Mouse (Mus musculus) large intestine, adult 2 months (tissue): Measurements from ENCODE around the gene Ccnd2. TPM values are rescaled to one million over a fixed set of nuclear protein-coding genes. Genes with fewer than 3 reads are reported as not detected.

ENCODE experiments used
- DNase-seq: peaks from one replicate; pipeline ENCODE4 v3.0.0-alpha.2; 2012; ENCODE audit warnings: low read depth, low spot score
- WGBS: fragments of 180-500 bp; shearing (Covaris S2); methylation state at CpG from one replicate; pipeline ENCODE4 v1.1.7; 2018; 5-methylcytosine and 5-hydroxymethylcytosine counted together
- polyA plus RNA-seq: library from polyadenylated mRNA; depleted of rRNA; stranded (reverse); fragments of >200 nt; gene quantifications from 2 replicates; pipeline ENCODE4 v1.2.3, GENCODE M21; 2012

Ccnd2 gene
- polyA plus RNA-seq, 1 experiment = 48.1 TPM

GRCm38 (mm10) chr6:127149303-127149943 lies 2.6 kb downstream of the Ccnd2 start:
- WGBS = under 1% methylated on average over 30 of the region's 30 CpGs
- no peak for DNase-seq

DNA sequence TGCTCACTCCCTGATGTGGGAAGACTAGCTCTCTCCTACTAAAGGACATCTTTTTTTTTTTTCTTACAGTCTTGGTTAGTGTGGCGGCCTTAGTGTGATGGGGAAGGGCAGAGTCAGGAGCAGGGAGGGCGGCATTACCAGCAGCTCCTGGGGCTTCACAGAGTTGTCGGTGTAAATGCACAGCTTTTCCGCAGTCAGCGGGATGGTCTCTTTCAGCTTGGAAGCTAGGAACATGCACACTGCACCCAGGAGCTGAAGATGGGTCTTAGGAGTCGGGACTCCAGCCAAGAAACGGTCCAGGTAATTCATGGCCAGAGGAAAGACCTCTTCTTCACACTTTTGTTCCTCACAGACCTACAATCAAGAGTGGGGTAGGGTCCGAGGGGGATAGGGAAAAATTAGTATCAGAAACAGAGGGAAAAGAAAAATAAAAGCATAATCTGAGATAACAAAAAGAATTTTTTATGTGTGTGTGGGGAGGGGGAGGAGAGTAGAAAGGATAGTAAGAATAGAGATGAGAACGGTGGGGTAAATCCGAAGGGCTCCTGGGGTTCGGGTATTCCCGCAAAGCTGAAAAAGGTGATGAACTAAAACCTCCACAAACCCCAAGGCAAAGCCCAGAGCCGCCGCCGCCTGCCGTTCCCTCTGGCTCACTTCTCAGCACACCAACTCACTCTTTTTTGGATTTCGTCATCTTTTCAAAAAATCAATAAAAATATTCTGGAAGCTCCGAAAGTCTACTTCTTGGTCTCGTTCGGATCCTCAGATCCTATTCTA lies 3.3 kb downstream of the Ccnd2 start:
- DNase-seq = no peak
- 10% methylated on average over 20 of the region's 20 CpGs for WGBS

- WGBS = 0% methylated on average over 4 of the region's 4 CpGs
- DNase-seq = no peak
Measured at GRCm38 (mm10) chr6:127147665-127148064, 4.3 kb downstream of the Ccnd2 start.

- no peak for DNase-seq
- 65% methylated on average over 3 of the region's 3 CpGs for WGBS
Measured at GRCm38 (mm10) chr6:127146322-127146947, 5.6 kb downstream of the Ccnd2 start.

DNA sequence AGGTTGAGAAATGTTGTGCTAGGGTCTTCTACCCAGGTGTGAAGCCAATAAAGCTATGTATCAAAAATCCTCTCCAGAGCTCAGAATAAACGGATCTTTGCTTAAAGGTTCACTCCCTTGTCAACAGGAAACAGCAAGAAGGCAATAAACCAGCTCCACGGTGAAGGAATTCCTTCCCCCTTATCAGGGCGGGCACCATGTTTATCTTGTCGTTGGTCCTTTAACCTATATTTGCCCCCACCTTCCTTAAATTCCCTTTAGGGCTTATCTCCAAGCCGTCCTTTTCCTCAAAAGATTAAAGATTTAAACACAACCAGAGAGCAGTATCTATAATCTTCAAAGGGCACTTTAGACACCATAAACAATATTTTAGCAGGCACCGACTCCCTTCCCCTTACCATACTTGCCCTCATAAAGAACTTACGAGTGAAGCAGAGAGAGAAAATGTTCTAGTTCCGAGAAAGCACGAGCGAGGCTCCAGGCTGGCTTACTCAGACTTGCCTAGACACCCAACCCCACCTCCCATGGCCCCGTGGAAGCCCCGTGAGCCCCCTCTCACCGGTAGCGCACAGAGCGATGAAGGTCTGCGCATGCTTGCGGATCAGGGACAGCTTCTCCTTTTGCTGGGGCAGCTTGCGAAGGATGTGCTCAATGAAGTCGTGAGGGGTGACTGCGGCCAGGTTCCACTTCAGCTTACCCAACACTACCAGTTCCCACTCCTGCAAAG lies 6.4 kb downstream of the Ccnd2 start:
- WGBS = 25% methylated on average over 20 of the region's 20 CpGs
- DNase-seq = no peak

GRCm38 (mm10) chr6:127143576-127144288 lies 8.3 kb downstream of the Ccnd2 start:
- 88% methylated on average over 7 of the region's 7 CpGs for WGBS
- DNase-seq = no peak

- DNase-seq = no peak
- WGBS = 72% methylated on average over 10 of the region's 10 CpGs
Measured at GRCm38 (mm10) chr6:127143124-127143520, 8.9 kb downstream of the Ccnd2 start.

DNA sequence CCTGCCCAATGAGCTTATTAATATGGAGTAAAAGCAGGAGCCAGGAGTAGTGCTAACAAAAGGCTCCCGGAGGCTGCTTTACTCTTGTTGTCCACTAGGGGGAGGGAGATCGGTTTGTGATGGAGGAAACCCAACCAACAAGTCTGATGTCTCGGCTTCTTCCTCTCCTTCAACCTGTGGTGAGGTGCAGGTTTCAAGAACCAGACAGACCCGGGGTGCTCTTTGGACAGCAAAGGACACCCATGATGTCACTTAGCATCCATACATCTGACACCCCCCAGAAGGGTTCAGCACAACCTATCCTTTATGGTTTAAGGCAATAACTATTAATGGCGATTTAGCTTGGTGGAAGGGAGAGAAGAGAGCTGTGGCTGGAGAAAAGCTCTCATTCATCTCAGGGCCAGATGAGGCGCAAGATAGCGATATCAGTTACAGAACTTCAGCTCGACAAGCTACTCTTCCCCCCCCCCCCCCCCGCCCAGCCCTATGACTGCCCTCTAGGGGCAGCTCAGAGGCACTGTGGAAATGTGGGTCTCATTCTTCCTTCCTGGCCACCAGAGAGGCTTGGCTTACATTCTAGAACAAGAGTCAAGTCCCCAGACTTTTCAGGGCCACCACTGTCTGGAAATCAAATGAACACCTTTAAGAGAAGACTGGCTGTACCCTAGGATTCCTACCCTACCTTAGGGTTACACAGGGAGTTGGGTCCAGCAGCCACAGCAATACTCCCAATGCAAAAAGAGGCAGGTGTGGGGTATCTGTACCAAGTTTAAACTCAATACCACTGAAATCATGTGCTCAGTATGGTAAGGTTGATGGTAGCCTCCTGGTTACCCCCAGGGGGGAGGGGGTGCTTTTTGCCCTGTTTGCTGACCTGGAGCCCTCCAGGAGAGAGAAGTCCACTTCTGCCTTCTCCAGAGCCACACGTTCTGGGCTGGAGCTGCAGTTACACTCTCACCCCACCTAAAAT lies 9.6 kb downstream of the Ccnd2 start:
- DNase-seq = no peak
- WGBS = 21% methylated on average over 10 of the region's 10 CpGs

- 87% methylated on average over 11 of the region's 11 CpGs for WGBS
- no peak for DNase-seq
Measured at GRCm38 (mm10) chr6:127138962-127139361, 13.0 kb downstream of the Ccnd2 start.

GRCm38 (mm10) chr6:127133433-127134245 lies 18.4 kb downstream of the Ccnd2 start:
- no peak for DNase-seq
- WGBS = 74% methylated on average over 16 of the region's 16 CpGs

GRCm38 (mm10) chr6:127132719-127133118 lies 19.3 kb downstream of the Ccnd2 start:
- 48% methylated on average over 3 of the region's 3 CpGs for WGBS

GRCm38 (mm10) chr6:127131946-127132345 lies 20.0 kb downstream of the Ccnd2 start:
- 53% methylated on average over 3 of the region's 3 CpGs for WGBS

More at GRCm38 (mm10) chr6:127132719-127133118, 19.3 kb downstream of the Ccnd2 start:
- no peak for DNase-seq

GRCm38 (mm10) chr6:127130377-127130776 lies 21.6 kb downstream of the Ccnd2 start:
- 85% methylated on average over 13 of the region's 13 CpGs for WGBS
- no peak for DNase-seq

More at GRCm38 (mm10) chr6:127131946-127132345, 20.0 kb downstream of the Ccnd2 start:
- DNase-seq = no peak

DNA sequence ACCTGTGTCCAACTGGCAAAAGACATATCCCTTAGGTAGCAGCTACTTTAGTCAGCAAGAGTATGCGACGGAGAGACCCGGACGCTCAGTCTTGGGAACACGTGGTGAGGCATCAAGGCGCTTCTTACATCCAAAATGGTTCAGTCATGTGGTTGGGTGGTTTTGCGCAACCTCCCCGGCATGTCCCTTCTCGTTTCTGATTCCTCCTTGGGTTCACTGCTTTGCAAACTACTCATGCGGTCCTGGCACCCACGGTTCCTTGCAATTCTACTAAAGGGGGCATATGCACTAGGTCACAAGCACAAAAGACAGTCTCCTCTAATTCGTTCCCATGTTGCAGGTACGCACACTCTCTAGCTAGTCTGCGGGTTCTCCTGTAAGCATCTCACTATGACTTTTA lies 22.3 kb downstream of the Ccnd2 start:
- no peak for DNase-seq

DNA sequence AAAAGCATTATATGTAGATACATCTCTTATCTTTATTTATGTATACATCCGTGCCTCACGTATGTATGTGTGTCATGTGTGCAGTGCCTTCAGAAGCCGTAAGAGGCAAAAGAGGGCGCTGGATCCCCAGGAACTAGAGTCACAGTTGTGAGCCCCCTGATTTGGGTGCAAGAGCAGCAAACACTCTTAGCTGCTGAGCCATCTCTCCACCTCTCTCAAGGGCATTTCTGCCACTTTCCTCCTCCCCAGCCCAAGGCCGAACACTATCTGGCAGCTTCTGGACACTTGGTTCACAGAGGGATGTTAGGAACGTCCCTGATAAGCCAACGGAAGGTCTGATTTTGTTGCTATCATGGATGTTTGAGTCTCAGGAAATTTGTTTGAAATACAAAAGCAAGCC lies 28.5 kb downstream of the Ccnd2 start:
- 82% methylated on average over 7 of the region's 7 CpGs for WGBS

More for the DNA sequence above, 22.3 kb downstream of the Ccnd2 start:
- WGBS = 90% methylated on average over 14 of the region's 14 CpGs

DNA sequence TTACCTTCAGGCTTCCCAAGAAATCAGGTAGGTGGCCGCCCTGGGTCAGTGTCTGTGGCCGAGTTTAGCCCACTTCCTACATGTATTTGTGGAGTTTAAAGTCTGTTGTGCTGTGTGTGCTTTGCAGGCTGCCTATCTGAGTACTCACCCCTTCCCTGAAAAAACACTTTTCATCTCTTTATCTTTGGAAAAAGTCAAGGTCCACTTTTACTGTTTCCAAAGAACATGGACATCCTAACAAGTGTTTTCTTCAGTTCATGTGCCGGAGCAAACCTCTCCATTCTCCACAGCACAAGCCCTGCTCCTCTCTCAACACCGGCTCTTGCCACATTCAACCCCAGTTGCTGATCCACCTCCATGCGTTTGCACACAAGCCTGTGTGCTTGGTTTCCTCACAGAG lies 29.0 kb downstream of the Ccnd2 start:
- DNase-seq = no peak
- 79% methylated on average over 5 of the region's 5 CpGs for WGBS

More for the DNA sequence above, 28.5 kb downstream of the Ccnd2 start:
- DNase-seq = no peak

DNA sequence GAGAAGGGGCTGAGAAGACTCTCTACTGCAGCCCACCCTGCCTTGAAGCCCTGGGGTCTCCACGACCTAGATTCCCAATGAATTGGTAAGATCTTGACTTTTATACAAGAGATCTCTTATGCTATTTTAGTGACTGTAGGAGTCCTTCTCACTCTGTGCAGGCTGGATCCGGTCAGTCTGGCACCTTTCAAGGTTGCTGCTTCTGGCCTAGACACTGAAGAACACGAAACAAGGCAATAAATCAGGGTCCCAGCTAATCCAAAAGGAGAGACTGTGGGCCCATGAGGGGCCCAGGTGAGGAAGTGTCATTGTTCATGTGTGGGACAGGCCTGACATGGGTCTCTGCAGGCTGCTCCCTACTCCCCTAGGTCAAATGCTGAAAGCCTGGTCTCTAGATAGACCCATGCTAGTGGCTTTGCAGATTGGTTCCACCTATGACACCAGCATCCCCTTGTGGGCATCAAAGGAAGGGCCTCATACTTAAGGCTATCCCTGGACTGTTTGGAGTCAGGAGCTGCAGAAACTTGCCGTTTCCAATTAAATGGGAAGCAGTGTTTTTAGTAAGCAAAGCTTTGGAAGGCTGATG lies 29.7 kb downstream of the Ccnd2 start:
- DNase-seq = no peak
- 62% methylated on average over 4 of the region's 4 CpGs for WGBS
